ENCODE assay signal across 10 mouse cellular contexts in genomic region chr8:3222636-3222965, GRCm38 (mm10).
"Had no signal": no experiment of that assay in that cellular context is flagged by ENCODE, and none has a peak within 500 bp of the region (broad histone marks: within the 10 kb centered on the region; RNA-seq: fewer than 3 reads in every experiment).

No protein-coding gene starts in this region.

- H3K27ac ChIP-seq: limb, embryonic 12.5 days had no signal

- H3K9me3 ChIP-seq: limb, embryonic 12.5 days; liver, embryonic 13.5 days; midbrain, embryonic 13.5 days had no signal

- ATAC-seq: midbrain, embryonic 13.5 days had no signal

- H3K36me3 ChIP-seq: limb, embryonic 12.5 days; liver, embryonic 13.5 days; midbrain, embryonic 13.5 days had no signal

- H3K9ac ChIP-seq: lung, embryonic 14.5 days had no signal

- H3K27me3 ChIP-seq: limb, embryonic 12.5 days; liver, embryonic 13.5 days; midbrain, embryonic 13.5 days had no signal

- DNase-seq: kidney, postnatal 25 days; layer of hippocampus, adult 9-11 months; liver, embryonic 13.5 days; lung, embryonic 14.5 days; lung, postnatal 14 days; right cerebral cortex, adult 18-20 months; spleen, adult 18-20 months; thymus, postnatal 36 days had no signal
